Comparison of ENCODE assay signal across 25 mouse cellular contexts in the genomic region with DNA sequence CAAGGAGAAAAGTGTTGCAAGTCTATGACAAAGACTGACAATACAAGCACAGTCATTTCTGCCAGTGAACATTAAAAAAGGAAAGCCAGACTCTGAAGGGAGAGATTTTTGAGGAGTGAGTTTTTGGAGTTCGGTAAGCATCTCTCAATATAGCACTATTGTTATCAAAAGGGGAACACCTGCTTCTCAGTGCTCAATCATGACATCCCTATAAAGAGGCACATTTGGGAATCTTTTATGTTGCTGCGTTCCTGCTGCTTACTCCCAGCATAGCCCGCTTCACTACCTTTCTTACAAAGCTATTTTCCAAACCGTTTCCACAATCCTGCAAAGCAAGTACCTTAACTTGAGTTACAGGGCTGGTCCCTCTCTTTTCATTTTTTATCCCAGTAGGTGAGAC.
DNase-seq lines count a peak whose midpoint lies in the region; ATAC-seq and TF ChIP-seq lines count a peak whose summit lies in the region.
"Had no signal": no experiment of that assay in that cellular context is flagged by ENCODE, and none has a peak within 500 bp of the region (broad histone marks: within the 10 kb centered on the region; RNA-seq: fewer than 3 reads in every experiment).

No protein-coding gene starts in this region.

- no peaks in the 10 kb centered on the region for H3K9me3 ChIP-seq in liver, embryonic 11.5 days (ENCODE audit: control insufficient read depth, low read length)
- no peaks in the 10 kb centered on the region for H3K9me3 ChIP-seq in MEL (replicated peaks; ENCODE audit: insufficient read depth, low read length)
- H3K9me3 ChIP-seq in liver, embryonic 14.5 days (ENCODE audit: control insufficient read depth, low read length): no peaks in the 10 kb centered on the region
- H3K9me3 ChIP-seq in midbrain, embryonic 14.5 days (ENCODE audit: control insufficient read depth, low read length): no peaks in the 10 kb centered on the region
- H3K9me3 ChIP-seq in hindbrain, embryonic 16.5 days (ENCODE audit: control insufficient read depth, low read length): no peaks in the 10 kb centered on the region
- H3K9me3 ChIP-seq: embryonic facial prominence, embryonic 12.5 days; embryonic facial prominence, embryonic 15.5 days; forebrain, embryonic 15.5 days; hindbrain, embryonic 10.5 days; hindbrain, embryonic 13.5 days had no signal

- peak in 1 of 2 experiments; percentile 66; a peak in 1 of 4 replicates for TF ChIP-seq EP300 in MEL (IDR thresholded peaks at IDR 0.05; ENCODE audit: low read depth in 1 of 2, low read length in 2 of 2)
- no peak for TF ChIP-seq EP300 in liver, embryonic 14.5 days (IDR thresholded peaks at IDR 0.05; ENCODE audit: low read depth)

- DNase-seq in liver, embryonic 11.5 days (ENCODE audit: low spot score): no peak
- DNase-seq in liver (no peak), MEL (ENCODE audit: low read depth, low spot score) (no peak)
- no peak for DNase-seq in liver, embryonic 14.5 days (ENCODE audit: low read depth in 3 of 3, low spot score in 3 of 3)
- DNase-seq in midbrain, embryonic 14.5 days: no peak
- DNase-seq: adrenal gland, postnatal 10 days; adrenal gland, postnatal 36 days; B cell, adult 2 months; cerebellum, adult 18-20 months; cerebellum, adult 9-10 months; cerebellum, postnatal 14 days; gastrocnemius, postnatal 10 days; heart, postnatal 36 days had no signal

- ATAC-seq in liver, embryonic 11.5 days (replicated peaks; ENCODE audit: low FRiP score): no peak
- ATAC-seq in liver, embryonic 14.5 days (ENCODE audit: insufficient read depth): no peak
- peak; percentile 11 for ATAC-seq in megakaryocyte-erythroid progenitor cell, adult 5-6 weeks (replicated peaks; ENCODE audit: low FRiP score, low TSS enrichment, poor library complexity, severe bottlenecking)
- no peak for ATAC-seq in midbrain, embryonic 14.5 days (ENCODE audit: low FRiP score, low TSS enrichment)
- no peak for ATAC-seq in hindbrain, embryonic 16.5 days
- ATAC-seq: forebrain, embryonic 15.5 days; hindbrain, postnatal 0 days; inflammation-experienced regulatory T-cells, adult 6 months; Patski had no signal

- no peak for TF ChIP-seq RAD21 in MEL (IDR thresholded peaks at IDR 0.05; ENCODE audit: low read depth, low read length)

- no peak overlapping the region for H3K4me3 ChIP-seq in liver, embryonic 11.5 days (ENCODE audit: low read depth, low read length)
- H3K4me3 ChIP-seq in MEL (ENCODE audit: control insufficient read depth in 1 of 2, insufficient read depth in 1 of 2, low read depth in 2 of 2, low read length in 2 of 2): peak overlapping the region; percentile 68 to 69
- H3K4me3 ChIP-seq in liver, embryonic 14.5 days (ENCODE audit: insufficient read depth in 1 of 2, low read depth in 2 of 2, low read length in 2 of 2): no peak overlapping the region
- no peak overlapping the region for H3K4me3 ChIP-seq in midbrain, embryonic 14.5 days (replicated peaks; ENCODE audit: low read depth, low read length)
- H3K4me3 ChIP-seq in hindbrain, embryonic 16.5 days (ENCODE audit: low read length): no peak overlapping the region
- H3K4me3 ChIP-seq: embryonic facial prominence, embryonic 12.5 days; embryonic facial prominence, embryonic 15.5 days; forebrain, embryonic 15.5 days; hindbrain, embryonic 10.5 days; hindbrain, embryonic 13.5 days had no signal

- H3K36me3 ChIP-seq in liver, embryonic 11.5 days (ENCODE audit: control insufficient read depth, insufficient read depth, low read length): no peaks in the 10 kb centered on the region
- H3K36me3 ChIP-seq in MEL (ENCODE audit: control insufficient read depth in 1 of 2, insufficient read depth in 2 of 2, low read length in 2 of 2): peaks cover 0 to 44% of the 10 kb centered on the region in 2 experiments; a peak in 2 of 4 replicates
- peaks cover 4% of the 10 kb centered on the region for H3K36me3 ChIP-seq in liver, embryonic 14.5 days (replicated peaks; ENCODE audit: control insufficient read depth, insufficient read depth, low read depth)
- no peaks in the 10 kb centered on the region for H3K36me3 ChIP-seq in midbrain, embryonic 14.5 days (ENCODE audit: control insufficient read depth, insufficient read depth, low read length)
- no peaks in the 10 kb centered on the region for H3K36me3 ChIP-seq in hindbrain, embryonic 16.5 days (ENCODE audit: control insufficient read depth, insufficient read depth, low read length)
- H3K36me3 ChIP-seq: embryonic facial prominence, embryonic 12.5 days; embryonic facial prominence, embryonic 15.5 days; forebrain, embryonic 15.5 days; hindbrain, embryonic 10.5 days; hindbrain, embryonic 13.5 days had no signal

- TF ChIP-seq POLR2A in MEL (IDR thresholded peaks at IDR 0.05; ENCODE audit: control insufficient read depth in 1 of 2, insufficient read depth in 1 of 2, low read depth in 1 of 2, low read length in 2 of 2, poor library complexity in 1 of 2): no peak

- H3K4me1 ChIP-seq in liver, embryonic 11.5 days (replicated peaks; ENCODE audit: control insufficient read depth, insufficient read depth, low read length): peaks cover 14% of the 10 kb centered on the region
- H3K4me1 ChIP-seq in MEL (ENCODE audit: control insufficient read depth in 1 of 2, insufficient read depth in 2 of 2, low read length in 2 of 2): peaks cover 19 to 30% of the 10 kb centered on the region in 2 experiments
- peaks cover 9 to 27% of the 10 kb centered on the region in 2 experiments for H3K4me1 ChIP-seq in liver, embryonic 14.5 days (replicated peaks; ENCODE audit: control insufficient read depth in 2 of 2, insufficient read depth in 2 of 2, low read length in 1 of 2)
- no peaks in the 10 kb centered on the region for H3K4me1 ChIP-seq in midbrain, embryonic 14.5 days (ENCODE audit: control insufficient read depth, insufficient read depth, low read length)
- no peaks in the 10 kb centered on the region for H3K4me1 ChIP-seq in hindbrain, embryonic 16.5 days (ENCODE audit: control insufficient read depth, insufficient read depth, low read depth, low read length)
- H3K4me1 ChIP-seq: embryonic facial prominence, embryonic 12.5 days; embryonic facial prominence, embryonic 15.5 days; forebrain, embryonic 15.5 days; hindbrain, embryonic 10.5 days; hindbrain, embryonic 13.5 days had no signal

- WGBS in liver, embryonic 11.5 days: 61% methylated on average over 4 of the region's 4 CpGs
- 37% methylated on average over 4 of the region's 4 CpGs for WGBS in liver, embryonic 14.5 days (ENCODE audit: insufficient replicate concordance)
- 83% methylated on average over 4 of the region's 4 CpGs for WGBS in midbrain, embryonic 14.5 days
- 80% methylated on average over 4 of the region's 4 CpGs for WGBS in hindbrain, embryonic 16.5 days

- peaks cover 1% of the 10 kb centered on the region; the same call in 1 of the 2 replicates for H3K79me2 ChIP-seq in MEL (ENCODE audit: control insufficient read depth, insufficient read depth, low read length, poor library complexity)

- H3K27ac ChIP-seq in liver, embryonic 11.5 days (ENCODE audit: low read depth, low read length): 0 out of 2 replicates have a peak overlapping the region, but pooled peaks have one; percentile 30
- peak overlapping the region; percentile 91 for H3K27ac ChIP-seq in MEL (ENCODE audit: control insufficient read depth, low read depth, low read length)
- no peak overlapping the region for H3K27ac ChIP-seq in liver, embryonic 14.5 days
- H3K27ac ChIP-seq in midbrain, embryonic 14.5 days (replicated peaks; ENCODE audit: low read depth, low read length): no peak overlapping the region
- no peak overlapping the region for H3K27ac ChIP-seq in hindbrain, embryonic 16.5 days (ENCODE audit: low read depth, low read length)
- H3K27ac ChIP-seq: embryonic facial prominence, embryonic 12.5 days; embryonic facial prominence, embryonic 15.5 days; forebrain, embryonic 15.5 days; hindbrain, embryonic 10.5 days; hindbrain, embryonic 13.5 days; hindbrain, postnatal 0 days had no signal

- H3K9ac ChIP-seq in liver, embryonic 11.5 days (ENCODE audit: low read depth, low read length): no peak overlapping the region
- H3K9ac ChIP-seq in MEL (ENCODE audit: control insufficient read depth, low read depth, low read length, poor library complexity, severe bottlenecking): peak overlapping the region; percentile 69
- H3K9ac ChIP-seq in liver, embryonic 14.5 days (replicated peaks): no peak overlapping the region
- H3K9ac ChIP-seq in midbrain, embryonic 14.5 days (replicated peaks; ENCODE audit: low read length): no peak overlapping the region
- H3K9ac ChIP-seq in hindbrain, embryonic 16.5 days (ENCODE audit: low read depth, low read length): no peak overlapping the region
- H3K9ac ChIP-seq: embryonic facial prominence, embryonic 12.5 days; embryonic facial prominence, embryonic 15.5 days; forebrain, embryonic 15.5 days; hindbrain, embryonic 13.5 days had no signal

- no peak for TF ChIP-seq CTCF in MEL (IDR thresholded peaks at IDR 0.05 in 2 of 3, conservative IDR thresholded peaks at IDR 0.05 in 1 of 3; ENCODE audit: control insufficient read depth in 1 of 3, insufficient read depth in 1 of 3, low read depth in 2 of 3, low read length in 3 of 3, poor library complexity in 1 of 3, severe bottlenecking in 1 of 3)
- no peak for TF ChIP-seq CTCF in liver, embryonic 14.5 days (IDR thresholded peaks at IDR 0.05; ENCODE audit: low read depth)

- peak overlapping the region; percentile 44 for H3K4me2 ChIP-seq in liver, embryonic 11.5 days
- peak overlapping the region; percentile 52 for H3K4me2 ChIP-seq in liver, embryonic 14.5 days (ENCODE audit: low read depth)
- no peak overlapping the region for H3K4me2 ChIP-seq in midbrain, embryonic 14.5 days (ENCODE audit: low read length)
- no peak overlapping the region for H3K4me2 ChIP-seq in hindbrain, embryonic 16.5 days (ENCODE audit: low read length)
- H3K4me2 ChIP-seq: embryonic facial prominence, embryonic 12.5 days; embryonic facial prominence, embryonic 15.5 days; forebrain, embryonic 15.5 days; heart, embryonic 11.5 days; hindbrain, embryonic 13.5 days had no signal

- H3K27me3 ChIP-seq in liver, embryonic 11.5 days (replicated peaks; ENCODE audit: control insufficient read depth, insufficient read depth, low read length): no peaks in the 10 kb centered on the region
- no peaks in the 10 kb centered on the region for H3K27me3 ChIP-seq in MEL (ENCODE audit: control insufficient read depth in 1 of 2, insufficient read depth in 2 of 2, low read length in 2 of 2)
- H3K27me3 ChIP-seq in liver, embryonic 14.5 days (ENCODE audit: control insufficient read depth, insufficient read depth, low read length): no peaks in the 10 kb centered on the region
- H3K27me3 ChIP-seq in midbrain, embryonic 14.5 days (ENCODE audit: control insufficient read depth, insufficient read depth, low read length): no peaks in the 10 kb centered on the region
- H3K27me3 ChIP-seq in hindbrain, embryonic 16.5 days (replicated peaks; ENCODE audit: control insufficient read depth, insufficient read depth, low read length): no peaks in the 10 kb centered on the region
- H3K27me3 ChIP-seq: CH12.LX; embryonic facial prominence, embryonic 12.5 days; forebrain, embryonic 15.5 days; hindbrain, embryonic 13.5 days; Patski had no signal

TF ChIP-seq in MEL, 35 proteins besides CTCF, POLR2A, EP300 and RAD21 (continues in another document):
- TF ChIP-seq TAL1 (IDR thresholded peaks at IDR 0.05; ENCODE audit: low read length) (peak; percentile 72), RCOR1 (IDR thresholded peaks at IDR 0.05; ENCODE audit: low read depth, low read length) (peak; percentile 78), GATA1 (IDR thresholded peaks at IDR 0.05; ENCODE audit: low read depth, low read length) (peak; percentile 37; the same call in 1 of the 2 replicates)

Comparison
In these comparisons a context has a peak if more than half of its experiments do, and no peak if none do; other contexts are left out.
1. H3K27ac ChIP-seq: peak in liver, embryonic 11.5 days (single experiment) and MEL (single experiment); none in liver, embryonic 14.5 days (single experiment), midbrain, embryonic 14.5 days (single experiment) and hindbrain, embryonic 16.5 days (single experiment).
2. H3K4me2 ChIP-seq: peak in liver, embryonic 11.5 days (single experiment) and liver, embryonic 14.5 days (single experiment); none in midbrain, embryonic 14.5 days (single experiment) and hindbrain, embryonic 16.5 days (single experiment).
3. H3K4me3 ChIP-seq: peak in MEL (2 of 2); none in liver, embryonic 11.5 days (single experiment), liver, embryonic 14.5 days (0 of 2), midbrain, embryonic 14.5 days (single experiment) and hindbrain, embryonic 16.5 days (single experiment).